Comparison of ENCODE assay signal across 8 mouse cellular contexts in the genomic region with DNA sequence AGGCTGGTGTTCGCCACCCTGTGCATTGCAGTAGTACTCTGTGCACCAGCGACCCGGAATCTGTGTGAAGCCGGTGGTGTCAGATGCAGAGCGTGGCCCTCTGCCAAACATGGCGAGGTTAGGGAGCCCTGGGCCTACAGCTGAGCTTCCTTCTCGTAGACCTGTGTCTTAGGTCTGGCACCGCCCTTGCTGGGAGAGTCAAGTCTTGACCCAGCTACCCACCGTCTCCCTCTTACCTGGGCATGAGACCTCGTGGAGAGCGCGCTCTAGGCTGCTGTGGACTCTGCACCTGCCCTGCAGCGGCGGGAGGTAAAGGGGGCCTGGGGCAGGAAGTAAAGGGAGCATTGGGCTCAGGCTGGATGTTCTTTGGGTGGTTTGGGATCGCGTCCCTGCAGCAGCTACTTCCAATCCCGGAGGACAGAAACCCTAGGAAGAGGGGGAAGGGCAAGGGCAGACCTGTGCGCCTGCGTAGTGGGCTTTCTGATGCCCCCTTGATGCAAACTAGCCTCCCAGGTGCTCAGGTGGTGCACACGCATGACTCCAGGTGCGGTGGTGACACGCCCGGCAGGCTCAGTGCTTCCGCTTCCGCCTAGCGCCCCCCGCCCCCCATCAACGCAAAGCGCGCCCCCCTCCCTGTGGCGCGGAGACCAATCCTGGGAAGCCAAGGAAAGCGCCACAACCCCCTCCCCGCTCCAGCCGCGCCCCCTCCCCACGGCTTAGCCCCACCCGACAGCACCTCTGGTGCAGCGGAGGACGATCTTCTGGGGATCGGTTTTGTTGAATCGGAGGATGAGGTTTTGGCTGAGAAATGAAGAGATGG. TPM values are rescaled to one million over a fixed set of nuclear protein-coding genes. Genes with fewer than 3 reads are reported as not detected.
DNase-seq lines count a peak whose midpoint lies in the region; ATAC-seq and TF ChIP-seq lines count a peak whose summit lies in the region.

No protein-coding gene starts in this region.

- peak; percentile 74 for ATAC-seq in lung, embryonic 14.5 days (ENCODE audit: insufficient read depth)
- ATAC-seq in hindbrain, embryonic 12.5 days (ENCODE audit: low FRiP score): peak; percentile 79
- 0 out of 2 replicates have a peak, but pooled peaks have one; percentile 25 for ATAC-seq in limb, embryonic 15.5 days (ENCODE audit: insufficient number of reproducible peaks, low FRiP score, low TSS enrichment, low read depth)
- ATAC-seq in inflammation-experienced regulatory T-cells, adult 6 months: no peak

- peak overlapping the region; percentile 52 for H3K4me3 ChIP-seq in lung, embryonic 14.5 days (ENCODE audit: low read depth, low read length)
- peak overlapping the region; percentile 51 for H3K4me3 ChIP-seq in hindbrain, embryonic 12.5 days
- peak overlapping the region; percentile 57 for H3K4me3 ChIP-seq in limb, embryonic 15.5 days

- WGBS in lung, embryonic 14.5 days: 13% methylated on average over 42 of the region's 42 CpGs
- 17% methylated on average over 42 of the region's 42 CpGs for WGBS in hindbrain, embryonic 12.5 days
- WGBS in limb, embryonic 15.5 days: 14% methylated on average over 41 of the region's 42 CpGs

- peak; percentile 54 for DNase-seq in lung, embryonic 14.5 days
- no peak for DNase-seq in lung, postnatal 4 days
- peak; percentile 49 to 67 for DNase-seq in cerebellum, postnatal 4 days (ENCODE audit: low spot score in 2 of 2)
- DNase-seq in right cerebral cortex, postnatal 10 days (ENCODE audit: low spot score in 2 of 2): peak; percentile 90
- DNase-seq in natural killer cell, adult 2 months (ENCODE audit: low spot score in 2 of 2): no peak

- H3K9me3 ChIP-seq in lung, embryonic 14.5 days (ENCODE audit: low read depth, low read length): no peaks in the 10 kb centered on the region
- H3K9me3 ChIP-seq in hindbrain, embryonic 12.5 days (replicated peaks): no peaks in the 10 kb centered on the region
- H3K9me3 ChIP-seq in limb, embryonic 15.5 days: no peaks in the 10 kb centered on the region

- H3K27ac ChIP-seq in lung, embryonic 14.5 days (ENCODE audit: low read depth): no peak overlapping the region
- peak overlapping the region; percentile 68 for H3K27ac ChIP-seq in hindbrain, embryonic 12.5 days
- H3K27ac ChIP-seq in limb, embryonic 15.5 days: no peak overlapping the region

- H3K27me3 ChIP-seq in lung, embryonic 14.5 days (ENCODE audit: insufficient read depth, low read length): no peaks in the 10 kb centered on the region
- no peaks in the 10 kb centered on the region for H3K27me3 ChIP-seq in hindbrain, embryonic 12.5 days
- H3K27me3 ChIP-seq in limb, embryonic 15.5 days: no peaks in the 10 kb centered on the region

- H3K36me3 ChIP-seq in lung, embryonic 14.5 days (ENCODE audit: insufficient read depth): no peaks in the 10 kb centered on the region
- H3K36me3 ChIP-seq in hindbrain, embryonic 12.5 days: no peaks in the 10 kb centered on the region
- H3K36me3 ChIP-seq in limb, embryonic 15.5 days: no peaks in the 10 kb centered on the region

- peak overlapping the region; percentile 58 for H3K9ac ChIP-seq in lung, embryonic 14.5 days
- H3K9ac ChIP-seq in hindbrain, embryonic 12.5 days: peak overlapping the region; percentile 54
- H3K9ac ChIP-seq in limb, embryonic 15.5 days: peak overlapping the region; percentile 31

- peak overlapping the region; percentile 83 for H3K4me2 ChIP-seq in lung, embryonic 14.5 days
- peak overlapping the region; percentile 82 for H3K4me2 ChIP-seq in hindbrain, embryonic 12.5 days (replicated peaks)
- H3K4me2 ChIP-seq in limb, embryonic 15.5 days: peak overlapping the region; percentile 90

- H3K4me1 ChIP-seq in lung, embryonic 14.5 days (ENCODE audit: insufficient read depth): 0 out of 2 replicates have a peak, but pooled peaks cover 3% of the 10 kb centered on the region
- peaks cover 32% of the 10 kb centered on the region for H3K4me1 ChIP-seq in hindbrain, embryonic 12.5 days
- peaks cover 16% of the 10 kb centered on the region for H3K4me1 ChIP-seq in limb, embryonic 15.5 days

- TF ChIP-seq CTCF in lung, embryonic 14.5 days (IDR thresholded peaks at IDR 0.05; ENCODE audit: low read depth): no peak

RNA-seq across cellular contexts. Expression of a gene that starts 41.8 kb away (rescaled TPM):
- 11.6 and 13.4 TPM in 2 replicates for polyA plus RNA-seq in lung, embryonic 14.5 days (2014; fragmentation: Nextera tagmentation; extraction: Ambion mirVana)
- 98.3 TPM in 2 replicates for polyA plus RNA-seq in hindbrain, embryonic 12.5 days (2016; fragmentation: Nextera tagmentation; extraction: Ambion mirVana)
- polyA plus RNA-seq in limb, embryonic 15.5 days (2015; fragmentation: Nextera tagmentation; extraction: Ambion mirVana): 9.5 and 11.0 TPM in 2 replicates
- under 1 TPM in 1 of 3 experiments, not detected in 2; 0.51 TPM for polyA plus RNA-seq in inflammation-experienced regulatory T-cells, adult 6 months (2017; shearing (Covaris generic))

Comparison
In these comparisons a context has a peak if more than half of its experiments do, and no peak if none do; other contexts are left out.
1. DNase-seq: peak in lung, embryonic 14.5 days (single experiment), cerebellum, postnatal 4 days (2 of 2) and right cerebral cortex, postnatal 10 days (2 of 2); none in lung, postnatal 4 days (0 of 2) and natural killer cell, adult 2 months (0 of 2).
2. Peak in every context shown above with its lines, with median percentiles within 50 percentile points of each other: H3K4me2 ChIP-seq, H3K4me3 ChIP-seq and H3K9ac ChIP-seq.